ENCODE assay signal across 8 mouse cellular contexts in genomic region chr14:25693888-25694568, GRCm38 (mm10). TPM values are rescaled to one million over a fixed set of nuclear protein-coding genes. Genes with fewer than 3 reads are reported as not detected.
A peak's percentile ranks its signal among the peaks of the same experiment; 100 is the strongest.
DNase-seq lines count a peak whose midpoint lies in the region; ATAC-seq lines count a peak whose summit lies in the region.

Gene Ppif, plus strand, starts transcription at chr14:25694154.

- peaks cover 42% of the 10 kb centered on the region for H3K4me1 ChIP-seq in heart, embryonic 13.5 days
- peaks cover 42% of the 10 kb centered on the region for H3K4me1 ChIP-seq in liver, embryonic 12.5 days
- peaks cover 20% of the 10 kb centered on the region for H3K4me1 ChIP-seq in stomach, embryonic 15.5 days

- peak within 1 kb of the TSS; percentile 95 for H3K4me3 ChIP-seq in heart, embryonic 13.5 days
- peak within 1 kb of the TSS; percentile 87 for H3K4me3 ChIP-seq in liver, embryonic 12.5 days
- peak within 1 kb of the TSS; percentile 94 for H3K4me3 ChIP-seq in stomach, embryonic 15.5 days (replicated peaks)

- H3K36me3 ChIP-seq in heart, embryonic 13.5 days: peaks cover 37% of the 10 kb centered on the region
- peaks cover 36% of the 10 kb centered on the region for H3K36me3 ChIP-seq in liver, embryonic 12.5 days
- peaks cover 13% of the 10 kb centered on the region for H3K36me3 ChIP-seq in stomach, embryonic 15.5 days

- H3K9me3 ChIP-seq in heart, embryonic 13.5 days: no peaks in the 10 kb centered on the region
- H3K9me3 ChIP-seq in liver, embryonic 12.5 days (replicated peaks): no peaks in the 10 kb centered on the region
- H3K9me3 ChIP-seq in stomach, embryonic 15.5 days: no peaks in the 10 kb centered on the region

- DNase-seq in CD4-positive helper T cell, adult 2 months (ENCODE audit: low read depth, low spot score): peak; percentile 97
- DNase-seq in brain, embryonic 18.5 days (ENCODE audit: low read depth, low spot score): peak; percentile 86
- DNase-seq in kidney, postnatal 10 days: peak; percentile 98
- peak; percentile 97 to 98 for DNase-seq in natural killer cell, adult 2 months (ENCODE audit: low spot score in 2 of 2)

- WGBS in heart, embryonic 13.5 days: under 1% methylated on average over 70 of the region's 70 CpGs
- WGBS in liver, embryonic 12.5 days (ENCODE audit: insufficient replicate concordance): under 1% methylated on average over 70 of the region's 70 CpGs
- under 1% methylated on average over 70 of the region's 70 CpGs for WGBS in stomach, embryonic 15.5 days

- no peaks in the 10 kb centered on the region for H3K27me3 ChIP-seq in heart, embryonic 13.5 days (replicated peaks)
- peaks cover 7% of the 10 kb centered on the region; the same call in 1 of the 2 replicates for H3K27me3 ChIP-seq in liver, embryonic 12.5 days (replicated peaks)
- H3K27me3 ChIP-seq in stomach, embryonic 15.5 days (replicated peaks): no peaks in the 10 kb centered on the region

- peak within 1 kb of the TSS; percentile 80 for H3K27ac ChIP-seq in heart, embryonic 13.5 days (replicated peaks)
- peak within 1 kb of the TSS; percentile 75 for H3K27ac ChIP-seq in liver, embryonic 12.5 days
- peak within 1 kb of the TSS; percentile 73 for H3K27ac ChIP-seq in stomach, embryonic 15.5 days

- H3K4me2 ChIP-seq in heart, embryonic 13.5 days: peak within 1 kb of the TSS; percentile 93
- peak within 1 kb of the TSS; percentile 98 for H3K4me2 ChIP-seq in liver, embryonic 12.5 days
- H3K4me2 ChIP-seq in stomach, embryonic 15.5 days: peak within 1 kb of the TSS; percentile 93

- ATAC-seq in erythroid progenitor cell, adult 5-6 weeks (replicated peaks; ENCODE audit: low FRiP score, poor library complexity, severe bottlenecking): peak; percentile 93
- ATAC-seq in heart, embryonic 13.5 days (ENCODE audit: extremely low read depth, insufficient number of reproducible peaks, low FRiP score, low TSS enrichment): peak; percentile 84
- ATAC-seq in liver, embryonic 12.5 days: peak; percentile 92
- ATAC-seq in stomach, embryonic 15.5 days (ENCODE audit: insufficient read depth, low FRiP score, low read depth): peak; percentile 90

- peak within 1 kb of the TSS; percentile 98 for H3K9ac ChIP-seq in heart, embryonic 13.5 days
- H3K9ac ChIP-seq in liver, embryonic 12.5 days: peak within 1 kb of the TSS; percentile 86
- peak within 1 kb of the TSS; percentile 76 for H3K9ac ChIP-seq in stomach, embryonic 15.5 days

RNA-seq across cellular contexts. Expression of gene Ppif, which starts in this region (rescaled TPM):
- total RNA-seq in erythroid progenitor cell, adult 5-6 weeks (2015; ENCODE audit: low replicate concordance): 4.2 and 14.1 TPM in 2 replicates
- 0.91 and 1.9 TPM in 2 replicates for total RNA-seq in erythroid progenitor cell, adult 5-6 weeks (2017; ENCODE audit: low replicate concordance)
- 93.7 and 99.8 TPM in 2 replicates for polyA plus RNA-seq in heart, embryonic 13.5 days (2015; fragmentation: Nextera tagmentation; extraction: Ambion mirVana)
- 46.8 and 48.4 TPM in 2 replicates for polyA plus RNA-seq in liver, embryonic 12.5 days (2016; fragmentation: Nextera tagmentation; extraction: Ambion mirVana)
- 47.7 and 48.5 TPM in 2 replicates for polyA plus RNA-seq in stomach, embryonic 15.5 days (2015; fragmentation: Nextera tagmentation; extraction: Ambion mirVana)

Comparison
In these comparisons a context has a peak if more than half of its experiments do, and no peak if none do; other contexts are left out.
1. Peak in every context shown above with its lines: DNase-seq, ATAC-seq, H3K4me3 ChIP-seq and H3K27ac ChIP-seq.